Mouse (Mus musculus): ENCODE results near the gene Muc4. TPM values are rescaled to one million over a fixed set of nuclear protein-coding genes. Genes with fewer than 3 reads are reported as not detected.
A peak's percentile ranks its signal among the peaks of the same experiment; 100 is the strongest.

Gene Muc4
- total RNA-seq, 2 experiments from 2014 or later, result not detected

DNA sequence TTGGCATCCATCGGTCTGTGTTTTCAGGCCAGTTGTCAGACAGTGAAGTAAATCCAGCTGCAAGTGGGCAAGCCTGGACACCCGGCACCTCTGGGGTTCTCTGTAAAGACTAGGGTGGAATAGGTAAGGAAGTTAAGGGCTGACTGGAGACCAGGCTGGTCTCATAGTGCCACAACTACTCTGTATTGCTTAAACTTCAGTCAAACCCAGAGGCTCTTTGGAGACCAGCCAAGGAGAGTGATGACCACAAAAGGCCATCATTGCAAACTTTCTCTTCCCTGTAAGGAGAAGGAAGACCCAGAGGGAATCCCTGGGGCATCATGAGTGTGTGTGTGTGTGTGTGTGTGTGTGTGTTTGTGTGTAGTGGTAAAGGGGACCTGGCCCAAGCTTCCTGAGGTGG lies 11.4 kb upstream of the Muc4 start:
- DNase-seq (ENCODE audit: low spot score in 2 of 2), result no peak

- DNase-seq (ENCODE audit: low spot score in 2 of 2), result no peak
Observed at GRCm38 (mm10) chr16:32726501-32726900, 9.2 kb upstream of the Muc4 start.

DNA sequence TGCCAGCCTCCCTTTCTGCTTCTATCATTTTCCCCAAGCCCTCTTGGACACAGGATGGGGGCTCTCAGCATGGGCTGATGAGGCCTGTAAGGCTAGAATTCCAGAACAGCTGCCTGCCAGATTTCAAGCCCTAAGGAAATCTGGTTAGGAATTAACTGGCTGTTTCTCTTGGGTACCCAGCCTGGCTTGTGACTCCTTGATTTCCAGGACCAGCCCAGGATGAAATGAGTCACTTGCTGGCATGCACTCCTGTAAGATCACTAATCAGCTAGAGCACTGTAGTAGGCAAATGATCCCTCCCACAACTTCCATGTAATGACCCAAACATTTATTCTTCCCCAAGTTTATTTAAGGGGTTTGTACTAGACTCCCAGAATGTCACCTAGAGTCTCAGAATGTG lies 7.4 kb upstream of the Muc4 start:
- no peak for DNase-seq (ENCODE audit: low spot score in 2 of 2)

GRCm38 (mm10) chr16:32728730-32729129 lies 7.0 kb upstream of the Muc4 start:
- no peak for DNase-seq (ENCODE audit: low spot score in 2 of 2)

DNA sequence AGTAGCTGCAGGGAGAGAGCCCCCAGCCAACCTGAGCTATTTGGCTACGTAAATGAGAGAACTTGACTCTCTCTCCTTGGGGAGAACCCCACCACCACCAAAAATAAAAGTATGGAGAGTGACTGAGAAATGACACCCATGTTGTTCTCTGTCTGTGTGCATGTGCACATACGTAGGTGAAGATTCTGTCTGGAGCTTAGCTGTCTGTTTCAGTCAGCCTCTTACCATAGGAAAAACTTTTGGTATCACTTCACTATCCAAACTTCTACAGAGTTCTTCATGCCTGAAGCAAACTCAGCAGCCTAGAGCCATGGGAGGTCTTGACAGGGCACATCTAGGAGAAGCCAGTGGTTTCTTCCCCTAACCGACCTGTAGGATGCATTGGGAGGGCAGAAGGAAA lies 2.5 kb upstream of the Muc4 start:
- DNase-seq (ENCODE audit: low spot score in 2 of 2), result no peak

- no peak for DNase-seq (ENCODE audit: low spot score in 2 of 2)
Observed at GRCm38 (mm10) chr16:32736022-32736421, 336 bp downstream of the Muc4 start.

GRCm38 (mm10) chr16:32740003-32740663 lies 4.4 kb downstream of the Muc4 start:
- DNase-seq (ENCODE audit: low spot score in 2 of 2), result no peak

DNA sequence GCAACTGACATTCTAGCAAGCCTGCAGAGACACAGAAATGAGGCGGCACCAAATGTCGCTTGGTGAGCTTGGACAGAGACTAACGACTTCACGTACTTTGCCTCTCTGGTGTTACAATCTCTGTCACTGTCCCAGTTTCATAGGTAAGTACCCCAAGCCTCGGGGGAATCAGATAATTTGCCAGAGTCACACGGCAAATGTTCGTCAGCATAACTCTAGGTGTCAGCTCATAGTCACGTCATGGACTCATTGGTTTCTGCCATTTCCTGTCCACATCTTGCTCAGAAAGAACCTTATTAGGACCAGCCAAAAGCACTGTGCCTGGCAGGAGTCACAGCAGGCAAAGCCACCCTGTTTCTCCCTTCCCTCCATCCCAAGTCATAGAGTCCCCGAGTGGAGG lies 5.7 kb downstream of the Muc4 start:
- DNase-seq (ENCODE audit: low spot score in 2 of 2), result no peak

- DNase-seq (ENCODE audit: low spot score in 2 of 2), result no peak
Observed at GRCm38 (mm10) chr16:32742712-32743111, 7.0 kb downstream of the Muc4 start.

DNA sequence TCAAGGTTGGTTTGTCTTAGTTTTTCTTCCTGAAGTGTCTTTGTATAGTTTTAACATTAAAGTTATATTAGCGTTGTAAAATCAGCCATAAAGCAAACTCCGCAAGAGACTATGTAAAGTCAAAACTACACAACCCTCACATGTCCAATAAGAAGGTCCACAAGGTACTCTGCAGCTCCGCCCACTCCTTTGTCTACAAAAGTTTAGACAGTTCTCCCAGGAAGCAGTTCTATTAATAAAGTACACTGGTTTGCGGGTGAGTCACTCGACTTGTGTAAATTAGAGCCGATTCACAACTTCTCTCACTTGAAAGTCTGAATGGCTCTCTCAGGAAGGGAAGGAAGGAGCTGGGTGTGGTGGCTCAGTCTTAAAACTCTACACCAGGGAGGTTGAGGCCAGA lies 10.2 kb downstream of the Muc4 start:
- no peak for DNase-seq (ENCODE audit: low spot score in 2 of 2)

DNA sequence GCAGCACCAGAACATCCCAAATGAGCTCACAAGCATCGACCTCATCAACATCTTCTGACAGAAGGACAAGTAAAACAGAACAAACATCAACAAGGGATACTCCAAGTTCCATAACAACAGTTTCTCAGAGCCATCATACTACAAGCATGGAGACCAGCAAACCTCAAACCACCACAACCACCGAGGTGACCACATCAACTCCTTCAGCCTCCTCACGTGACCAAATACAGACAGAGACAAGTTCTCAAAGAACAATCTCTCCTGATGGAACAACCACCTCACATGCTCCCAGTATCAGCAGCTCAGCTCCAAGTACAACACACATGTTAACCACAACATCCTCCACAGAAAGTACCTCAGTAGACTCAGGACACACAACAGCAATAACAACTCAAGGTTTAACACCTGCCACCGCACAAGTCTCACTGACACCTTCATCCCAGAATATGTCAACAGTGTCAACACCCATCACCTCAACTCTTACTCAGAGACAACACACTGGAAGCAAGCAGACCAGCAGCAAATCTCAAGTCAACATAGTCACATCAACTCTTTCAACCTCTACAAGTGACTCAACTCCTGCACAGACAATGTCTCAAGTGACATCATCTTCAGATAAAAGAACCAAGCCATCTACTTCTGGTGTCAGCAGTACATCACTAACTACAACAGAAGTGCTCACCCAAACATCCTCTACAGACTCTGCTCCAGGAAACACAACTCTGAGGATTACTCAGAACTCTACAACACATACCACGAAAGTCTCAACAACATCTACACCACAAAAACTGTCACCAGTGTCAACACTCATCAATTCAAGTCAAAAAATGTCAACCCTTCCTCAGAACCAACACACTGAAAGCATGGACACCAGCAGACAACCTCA lies 14.8 kb downstream of the Muc4 start:
- DNase-seq (ENCODE audit: low spot score in 2 of 2), result no peak

GRCm38 (mm10) chr16:32764550-32764949 lies 28.9 kb downstream of the Muc4 start:
- DNase-seq (ENCODE audit: low spot score in 2 of 2), result no peak

DNA sequence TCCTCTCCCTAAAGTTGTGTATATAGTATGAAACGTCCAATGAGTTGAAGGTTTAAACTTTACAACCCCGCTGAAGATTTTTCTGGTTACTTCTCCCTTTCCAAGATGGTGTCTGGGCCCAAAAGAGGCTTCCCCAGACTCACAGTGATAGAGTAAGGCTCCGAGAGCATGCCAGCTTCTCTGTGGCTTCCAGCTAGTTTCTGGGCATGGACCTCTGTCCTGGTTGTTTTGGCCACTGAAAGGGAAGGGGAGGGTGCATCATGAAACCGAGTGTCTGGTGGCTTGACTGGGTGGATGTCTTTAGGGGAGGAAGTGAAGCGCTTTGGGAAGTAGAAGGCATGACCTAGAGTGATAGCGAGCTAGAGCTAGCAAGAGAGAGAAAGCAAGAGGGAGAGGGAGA lies 29.3 kb downstream of the Muc4 start:
- no peak for DNase-seq (ENCODE audit: low spot score in 2 of 2)

DNA sequence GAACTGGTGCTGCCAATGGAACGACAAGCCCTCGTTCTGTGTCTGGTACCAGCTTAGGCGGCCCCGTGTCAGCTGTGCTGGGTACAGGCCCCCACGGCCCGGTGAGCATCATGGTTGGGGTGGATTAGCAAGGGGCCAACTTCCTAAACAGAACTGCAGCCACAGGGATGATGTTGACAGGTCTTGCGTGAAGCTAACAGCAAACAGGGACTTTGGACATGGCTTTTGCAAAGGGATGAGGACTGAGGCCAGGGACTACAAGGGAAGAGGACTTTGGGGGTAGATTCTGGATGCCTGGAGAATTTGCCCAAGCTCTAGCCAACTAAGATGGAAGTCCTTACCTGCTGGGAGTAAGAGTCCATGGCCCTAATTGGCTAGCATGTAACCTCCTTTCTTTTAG lies 31.2 kb downstream of the Muc4 start:
- no peak for DNase-seq (ENCODE audit: low spot score in 2 of 2)

- DNase-seq (ENCODE audit: low spot score in 2 of 2), result no peak
Observed at GRCm38 (mm10) chr16:32776676-32777075, 41.0 kb downstream of the Muc4 start.

- DNase-seq (ENCODE audit: low spot score in 2 of 2), result no peak
Observed at GRCm38 (mm10) chr16:32778956-32779355, 43.3 kb downstream of the Muc4 start.

DNA sequence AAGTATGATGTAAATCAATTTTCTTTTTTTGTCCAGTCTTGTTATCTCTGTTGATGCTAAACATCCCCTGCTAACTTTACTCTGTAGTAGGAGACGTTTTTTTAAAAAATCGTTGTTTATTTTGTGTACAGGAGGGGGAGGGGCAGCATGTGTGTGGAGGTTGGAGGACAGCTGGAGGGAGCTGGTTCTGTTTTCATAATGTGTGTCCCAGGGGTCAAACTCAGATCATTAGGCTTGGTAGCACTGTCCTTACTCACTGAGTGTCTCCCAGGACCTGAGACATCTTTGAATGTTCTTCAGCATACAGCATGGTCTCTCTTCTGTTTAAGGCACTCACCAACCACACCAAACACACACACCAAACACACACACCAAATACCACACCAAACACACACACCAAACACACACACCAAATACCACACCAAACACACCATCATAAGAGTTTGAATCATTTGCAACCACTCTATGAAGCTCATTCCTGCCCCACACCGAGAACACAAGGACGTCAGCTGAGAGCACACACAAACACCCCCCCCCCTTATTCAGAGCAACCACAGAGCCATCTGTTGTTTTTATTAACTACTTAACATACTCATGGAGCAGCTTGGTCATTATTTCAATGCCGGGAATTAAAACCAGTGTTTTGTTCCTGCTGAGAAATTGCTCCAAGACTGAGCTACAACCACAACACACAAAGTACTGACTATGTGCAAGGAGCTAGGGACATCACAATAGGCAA lies 47.8 kb downstream of the Muc4 start:
- DNase-seq (ENCODE audit: low spot score in 2 of 2), result no peak

GRCm38 (mm10) chr16:32784840-32785239 lies 49.2 kb downstream of the Muc4 start:
- peak in 1 of 2 experiments; percentile 39 for DNase-seq (ENCODE audit: low spot score in 2 of 2)

GRCm38 (mm10) chr16:32790056-32790455 lies 54.4 kb downstream of the Muc4 start:
- no peak for DNase-seq (ENCODE audit: low spot score in 2 of 2)

- no peak for DNase-seq (ENCODE audit: low spot score in 2 of 2)
Observed at GRCm38 (mm10) chr16:32795177-32795576, 59.5 kb downstream of the Muc4 start.

- no peak for DNase-seq (ENCODE audit: low spot score in 2 of 2)
Observed at GRCm38 (mm10) chr16:32796676-32797425, 61.2 kb downstream of the Muc4 start.

DNA sequence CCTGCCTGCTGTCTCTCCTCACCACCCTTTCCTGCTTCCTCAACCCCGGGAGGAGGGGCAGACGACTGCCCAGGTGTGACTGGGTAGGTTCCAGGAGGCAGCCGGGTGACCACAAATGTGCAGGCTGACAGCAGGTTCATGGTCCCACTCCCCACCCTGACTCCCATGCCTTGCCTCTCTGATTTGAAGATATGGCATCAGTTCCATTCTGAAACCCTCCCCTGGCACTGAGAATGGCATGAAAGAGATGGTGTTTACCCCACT lies 61.7 kb downstream of the Muc4 start, which contains the start of gene Muc20:
Muc20 (minus strand) TSS at position 10 of the 264 bp plus-strand sequence.
- no peak for DNase-seq (ENCODE audit: low spot score in 2 of 2)
